Mouse (Mus musculus) embryonic fibroblast, embryonic 13.5 days (primary cell): ENCODE measurements around the gene Smurf1. TPM values are rescaled to one million over a fixed set of nuclear protein-coding genes. Genes with fewer than 3 reads are reported as not detected.
A peak's percentile ranks its signal among the peaks of the same experiment; 100 is the strongest.

Experiments
- H3K27ac ChIP-seq: 2 replicates; pipeline ENCODE4 v1.5.1; 2012; ENCODE audit warnings: low read length, control low read depth, inconsistent platforms; ENCODE audit not compliant: insufficient read depth
- H3K4me1 ChIP-seq: 2 replicates; pipeline ENCODE4 v1.6.1; 2011; ENCODE audit warnings: low read length; ENCODE audit not compliant: control insufficient read depth, insufficient read depth
- H3K4me3 ChIP-seq: 2 replicates; pipeline ENCODE4 v1.5.1; 2011; ENCODE audit warnings: mild to moderate bottlenecking, control low read depth, low read length; ENCODE audit not compliant: insufficient read depth
- CTCF ChIP-seq: IDR thresholded peaks from 2 replicates; pipeline ENCODE4 v1.5.1; 2011; ENCODE audit warnings: mild to moderate bottlenecking, control low read depth, low read length, moderate library complexity, borderline replicate concordance; ENCODE audit not compliant: insufficient read depth
- POLR2A ChIP-seq: IDR thresholded peaks from 2 replicates; pipeline ENCODE4 v1.6.1; 2011; ENCODE audit warnings: low read depth, mild to moderate bottlenecking, control low read depth, low read length, moderate library complexity
- polyA plus RNA-seq: library from polyadenylated mRNA; stranded (reverse); fragments of >200 nt; gene quantifications from 2 replicates; pipeline ENCODE4 v1.2.4, GENCODE M21; 2011; ENCODE audit warnings: low read depth; ENCODE audit not compliant: missing spikeins, insufficient read length

Gene Smurf1
- polyA plus RNA-seq, 1 experiment = 37.1 TPM

GRCm38 (mm10) chr5:144917172-144917571 lies 48.5 kb downstream of the Smurf1 start:
- Histone ChIP-seq H3K4me1 (peaks cover 11% of the 10 kb centered on the region), H3K27ac (no peak overlapping the region), H3K4me3 (no peak overlapping the region)
- TF ChIP-seq CTCF = no peak

GRCm38 (mm10) chr5:144915828-144916227 lies 49.8 kb downstream of the Smurf1 start:
- H3K4me3 ChIP-seq = no peak overlapping the region
- peaks cover 13% of the 10 kb centered on the region for H3K4me1 ChIP-seq
- no peak overlapping the region for H3K27ac ChIP-seq
- TF ChIP-seq POLR2A (no peak), CTCF (no peak)

- TF ChIP-seq POLR2A (no peak), CTCF (no peak)
- H3K4me1 ChIP-seq = peaks cover 18% of the 10 kb centered on the region
- H3K4me3 ChIP-seq = no peak overlapping the region
- peak overlapping the region; percentile 3; the same call in 1 of the 2 replicates for H3K27ac ChIP-seq
Measured at GRCm38 (mm10) chr5:144914433-144914906, 51.2 kb downstream of the Smurf1 start.

GRCm38 (mm10) chr5:144913923-144914322 lies 51.7 kb downstream of the Smurf1 start:
- TF ChIP-seq POLR2A (no peak), CTCF (no peak)
- Histone ChIP-seq H3K4me3 (no peak overlapping the region), H3K4me1 (peaks cover 16% of the 10 kb centered on the region), H3K27ac (no peak overlapping the region)

- peaks cover 16% of the 10 kb centered on the region for H3K4me1 ChIP-seq
- H3K27ac ChIP-seq = no peak overlapping the region
- H3K4me3 ChIP-seq = no peak overlapping the region
- TF ChIP-seq CTCF (no peak), POLR2A (no peak)
Measured at GRCm38 (mm10) chr5:144913361-144913760, 52.3 kb downstream of the Smurf1 start.

DNA sequence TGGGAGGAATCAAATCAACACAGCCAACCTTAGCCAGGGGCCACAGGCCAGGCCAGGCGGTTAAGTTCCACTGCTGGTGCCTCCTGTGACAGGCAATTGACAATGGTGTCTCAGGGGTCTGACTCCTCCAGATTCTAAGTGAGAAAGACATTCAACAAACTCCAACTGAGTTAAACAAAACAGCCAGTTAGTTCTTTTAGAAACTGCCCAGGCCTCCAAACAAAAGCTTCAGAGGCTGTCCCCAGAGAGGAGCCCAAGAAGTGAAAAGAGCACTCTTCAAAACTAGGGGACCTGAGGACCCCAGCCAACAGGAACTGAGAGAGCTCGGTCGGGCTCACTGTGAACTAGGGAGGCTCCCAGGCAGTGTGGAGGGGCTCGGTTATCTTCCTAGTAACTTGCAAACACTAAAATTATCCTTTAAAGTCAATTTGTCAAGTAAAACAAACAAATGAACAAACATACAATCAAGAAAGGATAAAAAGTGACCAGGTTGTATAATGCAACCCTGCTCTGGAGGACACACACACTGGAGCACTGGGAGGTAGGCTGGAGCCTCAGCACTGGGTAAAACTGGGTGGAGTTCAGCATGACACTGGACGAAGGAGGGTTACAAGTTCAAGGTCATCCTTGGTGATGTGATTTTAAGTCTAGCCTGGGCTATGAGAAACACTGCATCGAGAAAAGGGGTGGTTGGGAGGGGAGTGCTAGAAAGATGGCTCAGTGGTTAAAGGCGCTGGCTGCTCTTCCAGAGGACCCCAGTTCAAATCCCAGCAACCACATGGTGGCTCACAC lies 52.9 kb downstream of the Smurf1 start:
- Histone ChIP-seq H3K27ac (no peak overlapping the region), H3K4me1 (peaks cover 16% of the 10 kb centered on the region), H3K4me3 (no peak overlapping the region)
- TF ChIP-seq POLR2A = no peak
- no peak for TF ChIP-seq CTCF

- H3K4me3 ChIP-seq = no peak overlapping the region
- TF ChIP-seq CTCF (no peak), POLR2A (no peak)
- peaks cover 19% of the 10 kb centered on the region for H3K4me1 ChIP-seq
- no peak overlapping the region for H3K27ac ChIP-seq
Measured at GRCm38 (mm10) chr5:144909521-144909920, 56.1 kb downstream of the Smurf1 start.

DNA sequence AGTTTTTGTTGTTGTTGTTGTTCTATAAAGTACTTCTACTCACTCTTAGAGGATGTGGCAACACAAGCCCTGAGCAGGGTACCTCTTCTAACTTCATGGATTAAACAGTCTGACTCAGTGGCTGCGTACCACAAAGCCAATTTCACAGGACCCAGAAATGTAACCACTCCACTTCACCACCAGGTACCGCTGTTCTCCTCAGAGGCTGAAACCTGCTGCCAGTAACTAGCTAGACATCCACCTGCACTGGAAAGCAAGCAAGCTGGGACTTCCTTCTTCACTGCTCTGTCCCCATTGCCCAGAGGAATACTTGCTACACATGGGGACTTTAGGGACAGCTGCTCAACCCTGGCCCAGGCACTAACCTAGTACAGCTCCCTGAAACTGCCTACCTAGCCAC lies 58.1 kb downstream of the Smurf1 start:
- H3K27ac ChIP-seq = no peak overlapping the region

GRCm38 (mm10) chr5:144904356-144905134 lies 61.1 kb downstream of the Smurf1 start:
- Histone ChIP-seq H3K4me3 (no peak overlapping the region), H3K4me1 (peaks cover 26% of the 10 kb centered on the region), H3K27ac (peak overlapping the region; percentile 60)
- TF ChIP-seq POLR2A = no peak
- TF ChIP-seq CTCF = no peak

More for the DNA sequence above, 58.1 kb downstream of the Smurf1 start:
- Histone ChIP-seq H3K4me3 (no peak overlapping the region), H3K4me1 (peaks cover 23% of the 10 kb centered on the region)
- TF ChIP-seq POLR2A = no peak
- no peak for TF ChIP-seq CTCF

DNA sequence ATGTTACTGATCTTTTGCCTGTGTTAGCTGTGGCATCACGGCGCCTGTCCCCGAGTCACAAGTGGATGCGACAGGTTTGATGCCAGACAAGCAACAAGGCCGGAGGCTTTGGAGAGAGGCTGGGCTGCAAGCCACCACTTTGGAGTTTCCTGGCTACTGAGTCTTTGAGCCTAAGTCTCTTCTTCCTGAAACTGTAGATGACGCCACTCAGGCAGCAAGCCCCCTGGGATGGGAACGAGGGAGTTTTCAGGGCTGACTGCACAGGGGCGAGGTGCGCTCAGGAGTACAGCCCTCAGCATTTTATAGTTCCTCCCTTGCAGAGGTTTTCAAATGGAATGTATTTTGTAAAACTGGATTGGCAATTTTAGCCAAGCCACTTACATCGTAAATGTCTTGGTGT lies 63.9 kb downstream of the Smurf1 start:
- Histone ChIP-seq H3K4me3 (no peak overlapping the region), H3K4me1 (peaks cover 43% of the 10 kb centered on the region), H3K27ac (no peak overlapping the region)
- TF ChIP-seq POLR2A = no peak
